Mouse (Mus musculus): ENCODE results near the gene Cnp.

- TF ChIP-seq CTCF (IDR thresholded peaks at IDR 0.05; ENCODE audit: borderline replicate concordance, control insufficient read depth, extremely low read depth, insufficient read depth, low read length, poor library complexity): no peak
- no peak for TF ChIP-seq POLR2A (IDR thresholded peaks at IDR 0.05; ENCODE audit: control insufficient read depth, extremely low read depth, insufficient read depth, low read length, poor library complexity)
Measured at GRCm38 (mm10) chr11:100595533-100595932, 20.8 kb downstream of the Cnp start.
